In the genomic region with DNA sequence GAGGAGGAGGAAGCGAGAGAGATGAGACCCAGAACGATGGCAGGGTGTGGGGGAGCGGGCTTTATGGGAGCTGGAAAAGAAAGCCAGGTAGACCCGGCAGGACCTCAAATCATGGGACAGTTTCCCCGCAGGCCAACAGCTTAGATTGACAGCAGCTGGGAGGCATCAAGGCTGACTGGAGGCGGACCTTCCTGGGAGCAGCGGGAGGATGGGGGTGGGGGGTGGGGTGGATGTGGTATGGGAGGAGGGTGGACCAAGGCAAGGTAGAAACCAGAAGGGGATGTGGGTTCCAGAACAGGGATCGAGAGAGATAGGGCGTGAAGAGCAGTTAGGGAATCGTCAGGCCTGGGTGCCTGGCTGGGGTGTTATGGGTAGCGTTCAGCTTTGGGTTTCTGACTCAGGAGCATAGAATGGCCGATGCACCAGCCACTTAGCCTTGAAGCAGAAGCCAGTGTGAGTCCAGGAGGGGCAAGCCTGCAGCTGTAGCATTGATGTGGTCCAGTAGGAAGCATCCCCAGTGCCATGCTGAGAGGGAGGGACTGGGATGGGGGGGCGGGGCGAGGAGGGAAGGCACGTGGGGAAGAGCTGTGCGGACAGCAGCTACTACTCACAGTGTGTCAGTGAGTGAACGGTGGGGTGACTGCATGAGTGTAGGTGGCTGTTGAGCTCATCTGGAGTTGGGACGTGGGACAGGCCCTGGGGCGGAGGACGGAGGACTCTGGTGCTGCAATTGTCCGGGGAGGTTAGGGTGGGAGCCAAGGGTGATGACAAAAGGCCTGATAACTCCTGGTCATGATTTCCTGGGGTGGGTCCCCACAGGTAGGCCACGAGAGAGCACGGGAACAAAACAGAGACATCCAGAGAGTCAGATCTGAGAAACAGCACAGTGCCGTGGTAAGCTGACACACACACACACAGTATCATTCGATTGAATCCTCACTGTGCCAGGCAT, we compare ENCODE assay signal across 11 mouse cellular contexts.
DNase-seq lines count a peak whose midpoint lies in the region; ATAC-seq and TF ChIP-seq lines count a peak whose summit lies in the region.
"Had no signal": no experiment of that assay in that cellular context is flagged by ENCODE, and none has a peak within 500 bp of the region (broad histone marks: within the 10 kb centered on the region; RNA-seq: fewer than 3 reads in every experiment).

No protein-coding gene starts in this region.

- H3K27me3 ChIP-seq in intestine, embryonic 14.5 days (replicated peaks; ENCODE audit: control insufficient read depth, insufficient read depth, low read length) = 0 out of 2 replicates have a peak, but pooled peaks cover 3% of the 10 kb centered on the region
- no peaks in the 10 kb centered on the region for H3K27me3 ChIP-seq in intestine, postnatal 0 days (replicated peaks; ENCODE audit: control insufficient read depth, insufficient read depth, low read length)
- H3K27me3 ChIP-seq in ES-Bruce4 (ENCODE audit: control insufficient read depth, insufficient read depth, low read length, poor library complexity, severe bottlenecking) = no peaks in the 10 kb centered on the region
- H3K27me3 ChIP-seq in hindbrain, embryonic 15.5 days = no peaks in the 10 kb centered on the region
- H3K27me3 ChIP-seq: Patski had no signal

- no peaks in the 10 kb centered on the region for H3K9me3 ChIP-seq in intestine, embryonic 14.5 days (ENCODE audit: control insufficient read depth, low read length)
- no peaks in the 10 kb centered on the region for H3K9me3 ChIP-seq in intestine, postnatal 0 days (ENCODE audit: control insufficient read depth)
- H3K9me3 ChIP-seq in ES-Bruce4 (replicated peaks; ENCODE audit: control insufficient read depth, insufficient read depth, low read length, poor library complexity, severe bottlenecking) = no peaks in the 10 kb centered on the region
- no peaks in the 10 kb centered on the region for H3K9me3 ChIP-seq in hindbrain, embryonic 15.5 days

- 34% methylated on average over 25 of the region's 25 CpGs for WGBS in intestine, embryonic 14.5 days
- WGBS in intestine, postnatal 0 days = 58% methylated on average over 25 of the region's 25 CpGs
- WGBS in hindbrain, embryonic 15.5 days = 33% methylated on average over 25 of the region's 25 CpGs

- no peak for TF ChIP-seq EP300 in ES-Bruce4 (IDR thresholded peaks at IDR 0.05; ENCODE audit: insufficient read depth, low read depth, low read length)

- peak; percentile 55 for DNase-seq in cerebellum, adult 11-12 months
- DNase-seq in cerebellum, postnatal 4 days (ENCODE audit: low spot score in 2 of 2) = no peak
- DNase-seq in intestine, embryonic 14.5 days (ENCODE audit: low spot score) = no peak
- no peak for DNase-seq in frontal cortex, postnatal 36 days (ENCODE audit: low spot score in 2 of 2)
- no peak for DNase-seq in layer of hippocampus, postnatal 14 days (ENCODE audit: low spot score in 2 of 2)
- DNase-seq: kidney, adult 11 months; lung, adult 2 months had no signal

- no peak overlapping the region for H3K4me2 ChIP-seq in intestine, embryonic 14.5 days (ENCODE audit: low read length)
- H3K4me2 ChIP-seq in intestine, postnatal 0 days (replicated peaks; ENCODE audit: low read depth) = no peak overlapping the region
- H3K4me2 ChIP-seq in hindbrain, embryonic 15.5 days = no peak overlapping the region

- peak; percentile 24; the same call in 1 of the 2 replicates for ATAC-seq in intestine, embryonic 14.5 days (replicated peaks; ENCODE audit: low FRiP score, low TSS enrichment, low read depth)
- ATAC-seq in intestine, postnatal 0 days = no peak
- no peak for ATAC-seq in hindbrain, embryonic 15.5 days (ENCODE audit: low FRiP score, low read depth)
- ATAC-seq: Patski had no signal

- H3K9ac ChIP-seq in intestine, embryonic 14.5 days (ENCODE audit: low read length) = no peak overlapping the region
- no peak overlapping the region for H3K9ac ChIP-seq in intestine, postnatal 0 days (ENCODE audit: low read depth, low read length)
- no peak overlapping the region; the same call in 1 of the 2 replicates for H3K9ac ChIP-seq in ES-Bruce4 (ENCODE audit: low read depth, poor library complexity, severe bottlenecking)
- no peak overlapping the region for H3K9ac ChIP-seq in hindbrain, embryonic 15.5 days

- no peaks in the 10 kb centered on the region for H3K36me3 ChIP-seq in intestine, embryonic 14.5 days (ENCODE audit: control insufficient read depth, insufficient read depth, low read length)
- H3K36me3 ChIP-seq in intestine, postnatal 0 days (ENCODE audit: control insufficient read depth, insufficient read depth) = no peaks in the 10 kb centered on the region
- H3K36me3 ChIP-seq in ES-Bruce4 (ENCODE audit: control insufficient read depth, insufficient read depth, low read length, poor library complexity, severe bottlenecking) = no peaks in the 10 kb centered on the region
- no peaks in the 10 kb centered on the region for H3K36me3 ChIP-seq in hindbrain, embryonic 15.5 days

- H3K27ac ChIP-seq in intestine, embryonic 14.5 days (ENCODE audit: low read depth) = no peak overlapping the region
- no peak overlapping the region for H3K27ac ChIP-seq in intestine, postnatal 0 days (ENCODE audit: low read depth, low read length)
- H3K27ac ChIP-seq in ES-Bruce4 (ENCODE audit: insufficient read depth, low read length) = peak overlapping the region; percentile 14
- H3K27ac ChIP-seq in hindbrain, embryonic 15.5 days (replicated peaks) = peak overlapping the region; percentile 90; the same call in 1 of the 2 replicates

- TF ChIP-seq POLR2A in ES-Bruce4 (IDR thresholded peaks at IDR 0.05; ENCODE audit: insufficient read depth, low read length) = no peak

- TF ChIP-seq CTCF in intestine, postnatal 0 days (IDR thresholded peaks at IDR 0.05; ENCODE audit: low read depth) = no peak
- no peak for TF ChIP-seq CTCF in ES-Bruce4 (IDR thresholded peaks at IDR 0.05; ENCODE audit: low read depth, low read length)

- H3K4me3 ChIP-seq in intestine, embryonic 14.5 days (ENCODE audit: low read depth, low read length) = no peak overlapping the region
- no peak overlapping the region for H3K4me3 ChIP-seq in intestine, postnatal 0 days (ENCODE audit: low read depth, low read length)
- peak overlapping the region; percentile 13 for H3K4me3 ChIP-seq in ES-Bruce4 (ENCODE audit: low read depth, low read length)
- no peak overlapping the region for H3K4me3 ChIP-seq in hindbrain, embryonic 15.5 days

- H3K4me1 ChIP-seq in intestine, embryonic 14.5 days (replicated peaks; ENCODE audit: control insufficient read depth, insufficient read depth, low read length) = peaks cover 8% of the 10 kb centered on the region
- H3K4me1 ChIP-seq in intestine, postnatal 0 days (replicated peaks; ENCODE audit: control insufficient read depth, insufficient read depth, low read length) = peaks cover 11% of the 10 kb centered on the region; the same call in 1 of the 2 replicates
- H3K4me1 ChIP-seq in ES-Bruce4 (ENCODE audit: control insufficient read depth, insufficient read depth, low read length) = peaks cover 18% of the 10 kb centered on the region
- peaks cover 35% of the 10 kb centered on the region for H3K4me1 ChIP-seq in hindbrain, embryonic 15.5 days (replicated peaks)

Comparison
In these comparisons a context has a peak if more than half of its experiments do, and no peak if none do; other contexts are left out.
1. H3K27ac ChIP-seq: peak in ES-Bruce4 (single experiment) and hindbrain, embryonic 15.5 days (single experiment); none in intestine, embryonic 14.5 days (single experiment) and intestine, postnatal 0 days (single experiment).